Mouse (Mus musculus) C2C12 (cell line): ENCODE data around the gene Trim24. TPM values are rescaled to one million over a fixed set of nuclear protein-coding genes. Genes with fewer than 3 reads are reported as not detected.

Experiments used
- H3K27me3 ChIP-seq: one replicate; pipeline ENCODE4 v1.6.1; 2011; ENCODE audit not compliant: control insufficient read depth, insufficient read depth, insufficient read length
- H3K36me3 ChIP-seq: one replicate; pipeline ENCODE4 v1.6.1; 2011; ENCODE audit not compliant: control insufficient read depth, insufficient read depth
- H3K4me3 ChIP-seq: one replicate; pipeline ENCODE4 v1.5.1; 2011; ENCODE audit warnings: mild to moderate bottlenecking, control low read depth; ENCODE audit not compliant: poor library complexity, insufficient read depth, severe bottlenecking
- H3K79me2 ChIP-seq: one replicate; pipeline ENCODE4 v1.6.1; 2011; ENCODE audit not compliant: control insufficient read depth, insufficient read depth
- H3K79me3 ChIP-seq: one replicate; pipeline ENCODE4 v1.6.1; 2011; ENCODE audit warnings: low read depth, control low read depth
- H3ac ChIP-seq: one replicate; pipeline ENCODE3; 2011; ENCODE audit warnings: low read depth; ENCODE audit not compliant: control insufficient read depth, insufficient read length
- CEBPB ChIP-seq: IDR thresholded peaks from one replicate; pipeline ENCODE4 v1.6.1; 2011; ENCODE audit warnings: low read depth, mild to moderate bottlenecking, control low read depth, moderate library complexity
- CTCF ChIP-seq: IDR thresholded peaks from one replicate; pipeline ENCODE4 v1.5.1; 2011; ENCODE audit not compliant: control insufficient read depth, insufficient read depth, insufficient read length
- FOSL1 ChIP-seq: IDR thresholded peaks from one replicate; pipeline ENCODE4 v1.8.0; 2011; ENCODE audit warnings: mild to moderate bottlenecking, low read length; ENCODE audit not compliant: poor library complexity, insufficient read depth, severe bottlenecking
- MAX ChIP-seq: IDR thresholded peaks from one replicate; pipeline ENCODE4 v1.6.1; 2011; ENCODE audit warnings: mild to moderate bottlenecking, control low read depth
- MYOD1 ChIP-seq: IDR thresholded peaks from one replicate; pipeline ENCODE4 v1.6.1; 2011; ENCODE audit warnings: low read depth; ENCODE audit not compliant: control insufficient read depth, insufficient read length
- MYOG ChIP-seq: IDR thresholded peaks from one replicate; pipeline ENCODE4 v1.6.1; 2011; ENCODE audit not compliant: control insufficient read depth, insufficient read length; ENCODE audit errors: extremely low read depth
- USF1 ChIP-seq: IDR thresholded peaks from one replicate; pipeline ENCODE4 v1.6.1; 2011; ENCODE audit warnings: low read depth, mild to moderate bottlenecking, control low read depth, moderate library complexity
- polyA plus RNA-seq: library from polyadenylated mRNA; unstranded; fragments of >200 nt; fragmentation: generic; extraction: Trizol; gene quantifications from one replicate; pipeline ENCODE4 v1.2.1, GENCODE M21; 2012; ENCODE audit warnings: missing spikeins

Trim24 gene
- polyA plus RNA-seq, 1 experiment: 7.1 TPM

DNA sequence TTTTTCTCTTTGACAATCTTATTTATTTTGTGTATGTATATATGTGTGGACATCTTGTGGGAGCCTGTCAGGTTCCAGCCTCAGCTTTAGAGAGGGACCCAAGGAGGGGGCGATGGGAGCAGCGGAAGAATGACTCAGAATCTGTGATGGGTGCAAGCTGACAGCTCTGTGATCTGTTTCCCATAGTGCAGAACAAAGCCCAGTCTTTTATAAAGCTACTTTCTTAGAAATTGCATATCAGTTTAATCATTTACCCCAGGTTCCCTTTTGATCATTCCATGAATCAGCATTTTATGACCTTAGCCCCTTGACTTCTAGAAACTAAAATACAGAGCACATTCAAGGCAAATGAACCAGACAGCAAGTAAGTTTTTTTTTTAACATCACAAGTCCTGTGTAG lies 42.9 kb downstream of the Trim24 start:
- Histone ChIP-seq H3K36me3 (peaks cover 37% of the 10 kb centered on the region), H3K27me3 (no peaks in the 10 kb centered on the region), H3ac (no peak overlapping the region), H3K4me3 (no peak overlapping the region), H3K79me2 (no peaks in the 10 kb centered on the region), H3K79me3 (peaks cover 2% of the 10 kb centered on the region)
- no peak for TF ChIP-seq MYOG
- TF ChIP-seq CEBPB: no peak
- TF ChIP-seq CTCF: no peak
- TF ChIP-seq USF1: no peak
- TF ChIP-seq FOSL1: no peak
- TF ChIP-seq MYOD1: no peak
- no peak for TF ChIP-seq MAX

DNA sequence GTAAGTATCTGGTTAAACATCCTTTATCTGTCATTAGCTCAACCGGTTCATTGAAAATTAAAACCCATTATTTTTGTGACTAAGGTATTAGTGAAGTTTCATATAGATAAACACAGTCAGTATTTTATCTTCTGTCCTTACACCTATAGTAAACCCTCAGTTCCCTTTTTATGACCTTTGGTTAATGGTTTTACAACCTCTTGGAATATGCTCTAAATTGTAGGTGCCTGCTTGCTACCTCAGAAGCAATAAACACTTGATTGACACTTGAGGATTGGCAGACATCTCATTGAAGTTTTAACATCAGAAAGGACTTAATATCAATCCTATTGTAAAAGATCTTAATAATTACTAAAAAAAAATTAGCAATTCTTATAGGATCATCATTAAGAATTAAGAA lies 54.5 kb downstream of the Trim24 start:
- no peaks in the 10 kb centered on the region for H3K79me2 ChIP-seq
- TF ChIP-seq CEBPB (no peak), USF1 (no peak), FOSL1 (no peak), MAX (no peak), MYOG (no peak), MYOD1 (no peak), CTCF (no peak)
- no peaks in the 10 kb centered on the region for H3K27me3 ChIP-seq
- no peaks in the 10 kb centered on the region for H3K79me3 ChIP-seq
- H3ac ChIP-seq: no peak overlapping the region
- no peak overlapping the region for H3K4me3 ChIP-seq
- H3K36me3 ChIP-seq: peaks cover 11% of the 10 kb centered on the region

DNA sequence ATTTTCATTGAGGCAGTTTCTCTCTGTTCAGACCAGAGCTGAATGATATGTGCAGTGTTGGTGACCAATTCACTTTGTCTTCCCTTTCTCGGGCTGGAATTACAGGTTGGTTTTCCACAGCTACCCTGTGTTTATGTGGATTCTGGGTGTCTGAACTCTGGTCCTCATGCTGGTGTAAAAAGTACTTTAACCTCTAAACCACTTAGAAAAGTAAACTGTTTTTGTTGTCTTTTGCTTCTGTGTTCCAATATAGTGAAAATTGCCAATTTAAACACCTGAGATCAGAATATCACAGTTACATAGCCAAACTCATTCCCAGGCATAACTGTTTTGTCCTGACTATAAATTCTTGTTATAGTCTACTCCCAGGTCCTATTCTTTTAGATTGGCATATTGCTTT lies 56.1 kb downstream of the Trim24 start:
- Histone ChIP-seq H3K36me3 (peaks cover 19% of the 10 kb centered on the region), H3K4me3 (no peak overlapping the region), H3K79me2 (no peaks in the 10 kb centered on the region), H3ac (no peak overlapping the region), H3K79me3 (no peaks in the 10 kb centered on the region), H3K27me3 (no peaks in the 10 kb centered on the region)
- TF ChIP-seq CTCF (no peak), FOSL1 (no peak), CEBPB (no peak), MYOG (no peak), MYOD1 (no peak), MAX (no peak), USF1 (no peak)

DNA sequence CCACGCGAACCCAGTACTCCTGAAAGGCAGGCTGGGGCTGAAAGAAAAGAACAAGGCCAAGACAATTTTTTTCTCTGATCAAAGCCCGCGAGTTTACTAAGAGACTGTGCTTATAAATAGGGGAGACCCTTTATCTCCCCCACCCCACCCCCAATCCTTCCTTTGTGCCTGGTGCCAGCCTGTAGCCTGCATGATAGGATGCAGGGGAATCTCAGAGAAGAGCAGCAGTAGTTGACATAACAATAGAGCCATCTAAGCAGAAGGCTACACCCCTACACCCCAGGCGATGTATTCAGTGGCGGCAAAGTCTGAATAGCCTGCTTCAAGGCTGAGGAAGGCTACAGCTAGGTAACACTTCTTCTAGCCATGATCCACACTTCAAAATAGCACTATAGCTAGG lies 65.9 kb downstream of the Trim24 start:
- no peaks in the 10 kb centered on the region for H3K79me3 ChIP-seq
- peaks cover 13% of the 10 kb centered on the region for H3K36me3 ChIP-seq
- H3ac ChIP-seq: no peak overlapping the region
- no peak overlapping the region for H3K4me3 ChIP-seq
- H3K79me2 ChIP-seq: no peaks in the 10 kb centered on the region
- no peak for TF ChIP-seq FOSL1
- TF ChIP-seq CTCF: no peak
- TF ChIP-seq MAX: no peak
- no peak for TF ChIP-seq MYOD1
- no peak for TF ChIP-seq USF1
- no peak for TF ChIP-seq MYOG
- no peak for TF ChIP-seq CEBPB
- no peaks in the 10 kb centered on the region for H3K27me3 ChIP-seq

DNA sequence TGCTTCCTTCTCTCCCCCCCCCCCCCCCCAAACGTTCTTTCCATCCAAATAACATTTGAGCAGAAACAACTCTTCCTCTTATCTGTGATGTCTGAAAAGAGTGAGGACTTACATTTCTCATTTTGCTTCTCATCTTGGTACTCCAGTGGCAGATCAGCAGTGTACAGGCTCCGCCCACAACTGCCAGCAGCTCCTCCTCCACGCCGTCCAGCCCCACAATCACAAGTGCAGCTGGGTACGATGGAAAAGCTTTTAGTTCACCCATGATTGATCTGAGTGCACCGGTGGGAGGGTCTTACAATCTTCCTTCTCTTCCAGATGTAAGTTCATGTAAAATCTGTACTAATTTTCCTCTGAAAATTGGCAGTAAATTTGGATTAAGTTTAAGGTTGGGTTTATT lies 80.7 kb downstream of the Trim24 start:
- H3K4me3 ChIP-seq: no peak overlapping the region
- no peak overlapping the region for H3ac ChIP-seq
- peaks cover 21% of the 10 kb centered on the region for H3K36me3 ChIP-seq
- H3K79me2 ChIP-seq: no peaks in the 10 kb centered on the region
- no peaks in the 10 kb centered on the region for H3K79me3 ChIP-seq
- TF ChIP-seq MYOG: no peak
- no peak for TF ChIP-seq FOSL1
- TF ChIP-seq MYOD1: no peak
- TF ChIP-seq CEBPB: no peak
- no peak for TF ChIP-seq USF1
- no peak for TF ChIP-seq MAX
- TF ChIP-seq CTCF: no peak
- H3K27me3 ChIP-seq: no peaks in the 10 kb centered on the region

DNA sequence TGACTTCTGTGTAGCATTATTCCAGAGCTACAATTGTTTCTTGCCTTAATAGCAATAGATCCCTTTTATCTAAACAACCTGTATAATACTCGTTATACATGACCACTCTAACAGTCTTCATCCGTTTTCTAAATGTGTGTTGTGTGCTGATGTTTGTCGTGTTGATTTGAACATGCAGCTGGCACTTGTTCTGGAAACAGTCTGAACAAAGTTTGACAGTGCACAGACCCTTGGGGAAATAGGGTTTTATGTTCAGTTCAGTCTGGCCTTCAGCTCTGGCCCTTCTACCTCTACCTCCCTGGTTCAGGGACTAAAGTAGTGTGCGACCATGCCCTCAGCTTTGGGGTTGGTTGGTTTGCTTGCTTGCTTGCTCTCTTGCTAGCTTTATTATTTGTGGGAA lies 96.8 kb downstream of the Trim24 start:
- TF ChIP-seq FOSL1 (no peak), MAX (no peak), USF1 (no peak)
- no peaks in the 10 kb centered on the region for H3K79me2 ChIP-seq
- no peak overlapping the region for H3ac ChIP-seq
- no peak overlapping the region for H3K4me3 ChIP-seq
- peaks cover 31% of the 10 kb centered on the region for H3K36me3 ChIP-seq
- no peaks in the 10 kb centered on the region for H3K79me3 ChIP-seq
- H3K27me3 ChIP-seq: no peaks in the 10 kb centered on the region

DNA sequence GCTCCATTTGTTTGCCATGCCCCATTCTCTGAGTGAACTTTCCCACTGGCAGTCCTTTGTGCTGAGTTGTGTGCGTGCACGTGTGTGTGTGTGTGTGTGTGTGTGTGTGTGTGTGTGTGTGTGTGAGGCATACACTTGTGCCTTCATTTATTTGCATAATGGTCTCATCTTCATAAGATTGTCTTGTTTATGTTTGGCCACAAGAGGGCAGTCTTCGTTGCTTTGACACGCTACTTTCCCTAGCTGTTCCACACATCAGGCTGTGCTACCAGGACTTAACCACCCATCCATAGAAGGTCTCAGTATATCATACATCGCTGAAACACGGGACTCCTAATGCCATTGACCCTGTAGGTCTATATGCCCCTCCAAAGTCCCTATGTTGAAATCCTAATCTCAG lies 136.8 kb downstream of the Trim24 start:
- TF ChIP-seq MAX (no peak), CTCF (no peak), FOSL1 (no peak), MYOD1 (no peak), CEBPB (no peak), USF1 (no peak), MYOG (no peak)
- no peak overlapping the region for H3ac ChIP-seq
- H3K79me3 ChIP-seq: no peaks in the 10 kb centered on the region
- no peak overlapping the region for H3K4me3 ChIP-seq
- H3K36me3 ChIP-seq: no peaks in the 10 kb centered on the region
- H3K79me2 ChIP-seq: no peaks in the 10 kb centered on the region
- H3K27me3 ChIP-seq: no peaks in the 10 kb centered on the region
